Mouse (Mus musculus): ENCODE results near the gene Slc39a9.

GRCm38 (mm10) chr12:80598756-80599155 is 44.9 kb upstream of the Slc39a9 start:
- TF ChIP-seq CTCF (IDR thresholded peaks at IDR 0.05; ENCODE audit: low read depth, low read length) (no peak), POLR2A (IDR thresholded peaks at IDR 0.05; ENCODE audit: insufficient read depth, low read length) (no peak)
